In genomic region chr13:67269383-67270065, GRCm38 (mm10) we compare ENCODE assay signal across 8 mouse cellular contexts. TPM values are rescaled to one million over a fixed set of nuclear protein-coding genes. Genes with fewer than 3 reads are reported as not detected.
A peak's percentile ranks its signal among the peaks of the same experiment; 100 is the strongest.
DNase-seq lines count a peak whose midpoint lies in the region; ATAC-seq and TF ChIP-seq lines count a peak whose summit lies in the region.
"Not testable (repeated sequence)": the region's sequence is repeated elsewhere in the genome, so short reads cannot be mapped to it uniquely, and the experiment has no call there.

No protein-coding gene starts in this region.

- H3K27me3 ChIP-seq in CH12.LX (replicated peaks); forebrain, embryonic 15.5 days; hindbrain, embryonic 11.5 days (ENCODE audit: control insufficient read depth, insufficient read depth, low read length); kidney, embryonic 16.5 days (ENCODE audit: insufficient read depth, low read length); liver, embryonic 16.5 days (ENCODE audit: control insufficient read depth, insufficient read depth, low read depth, low read length); midbrain, embryonic 15.5 days (replicated peaks); stomach, embryonic 15.5 days (replicated peaks): not testable (repeated sequence)

- H3K4me3 ChIP-seq in CH12.LX (replicated peaks in 1 of 3; ENCODE audit: low read depth in 2 of 3, low read length in 2 of 3, poor library complexity in 1 of 3): peak overlapping the region; percentile 70 to 99 (median 76)
- H3K4me3 ChIP-seq in forebrain, embryonic 15.5 days: peak overlapping the region; percentile 80
- H3K4me3 ChIP-seq in hindbrain, embryonic 11.5 days (ENCODE audit: low read depth, low read length): peak overlapping the region; percentile 58
- H3K4me3 ChIP-seq in kidney, embryonic 16.5 days (ENCODE audit: low read length): peak overlapping the region; percentile 86
- H3K4me3 ChIP-seq in liver, embryonic 16.5 days (ENCODE audit: low read depth, low read length): peak overlapping the region; percentile 79
- H3K4me3 ChIP-seq in midbrain, embryonic 15.5 days: peak overlapping the region; percentile 87
- peak overlapping the region; percentile 78 for H3K4me3 ChIP-seq in stomach, embryonic 15.5 days (replicated peaks)

- peak; percentile 62 for ATAC-seq in forebrain, embryonic 15.5 days (replicated peaks)
- peak; percentile 61 for ATAC-seq in hindbrain, embryonic 11.5 days (ENCODE audit: low FRiP score)
- peak; percentile 53 for ATAC-seq in kidney, embryonic 16.5 days (ENCODE audit: low FRiP score, low TSS enrichment)
- 0 out of 2 replicates have a peak, but pooled peaks have one; percentile 19 for ATAC-seq in liver, embryonic 16.5 days (ENCODE audit: low read depth)
- peak; percentile 84 for ATAC-seq in midbrain, embryonic 15.5 days (replicated peaks)
- ATAC-seq in stomach, embryonic 15.5 days (ENCODE audit: insufficient read depth, low FRiP score, low read depth): peak; percentile 29; the same call in 1 of the 2 replicates

- WGBS in forebrain, embryonic 15.5 days: 48% methylated on average over 8 of the region's 9 CpGs
- 49% methylated on average over 8 of the region's 9 CpGs for WGBS in hindbrain, embryonic 11.5 days
- WGBS in kidney, embryonic 16.5 days: 48% methylated on average over 8 of the region's 9 CpGs
- WGBS in liver, embryonic 16.5 days (ENCODE audit: insufficient replicate concordance): 30% methylated on average over 8 of the region's 9 CpGs
- 41% methylated on average over 9 of the region's 9 CpGs for WGBS in midbrain, embryonic 15.5 days
- WGBS in stomach, embryonic 15.5 days: 41% methylated on average over 8 of the region's 9 CpGs

- not testable (repeated sequence) for TF ChIP-seq POLR2A in CH12.LX (IDR thresholded peaks at IDR 0.05; ENCODE audit: low read depth, low read length)

- TF ChIP-seq CTCF in CH12.LX (conservative IDR thresholded peaks at IDR 0.05 in 1 of 2, IDR thresholded peaks at IDR 0.05 in 1 of 2; ENCODE audit: low read depth in 2 of 2, low read length in 2 of 2): not testable (repeated sequence)

- not testable (repeated sequence) for H3K79me2 ChIP-seq in CH12.LX (replicated peaks; ENCODE audit: control insufficient read depth, extremely low read depth, insufficient read depth, poor library complexity, severe bottlenecking)

- in situ Hi-C loops in CH12.LX (cut with MboI; ENCODE audit: low pct_ligation_motif_present, low pct_unique_long_range_greater_than_20kb, low sequenced_read_pairs): not testable (repeated sequence)

- DNase-seq in CH12.LX (ENCODE audit: extremely low read depth); hindbrain, embryonic 11.5 days (ENCODE audit: low spot score): not testable (repeated sequence)
- DNase-seq in cerebellum, adult 9-11 months: peak; percentile 10

- H3K9me3 ChIP-seq in CH12.LX (replicated peaks; ENCODE audit: low read length); forebrain, embryonic 15.5 days; hindbrain, embryonic 11.5 days (ENCODE audit: control insufficient read depth, low read length); kidney, embryonic 16.5 days (ENCODE audit: low read length); liver, embryonic 16.5 days (replicated peaks; ENCODE audit: control insufficient read depth, low read length); midbrain, embryonic 15.5 days; stomach, embryonic 15.5 days: not testable (repeated sequence)

- not testable (repeated sequence) for TF ChIP-seq EP300 in CH12.LX (IDR thresholded peaks at IDR 0.05; ENCODE audit: low read length)

- H3K4me1 ChIP-seq in CH12.LX (ENCODE audit: control insufficient read depth in 1 of 2, insufficient read depth in 2 of 2); hindbrain, embryonic 11.5 days (replicated peaks; ENCODE audit: control insufficient read depth, insufficient read depth, low read length); kidney, embryonic 16.5 days (ENCODE audit: insufficient read depth, low read length); liver, embryonic 16.5 days (ENCODE audit: control insufficient read depth, low read depth, low read length); stomach, embryonic 15.5 days: not testable (repeated sequence)
- peaks cover 12% of the 10 kb centered on the region for H3K4me1 ChIP-seq in forebrain, embryonic 15.5 days
- peaks cover 12% of the 10 kb centered on the region for H3K4me1 ChIP-seq in midbrain, embryonic 15.5 days

- dilution Hi-C loops in CH12.LX (cut with MboI; ENCODE audit: extremely low pct_ligation_motif_present, extremely low pct_unique_long_range_greater_than_20kb, low sequenced_read_pairs): not testable (repeated sequence)

- peak overlapping the region; percentile 20; the same call in 1 of the 2 replicates for H3K9ac ChIP-seq in CH12.LX (ENCODE audit: insufficient read depth, low read depth)
- H3K9ac ChIP-seq in forebrain, embryonic 15.5 days (replicated peaks): peak overlapping the region; percentile 68
- H3K9ac ChIP-seq in hindbrain, embryonic 11.5 days (ENCODE audit: low read depth, low read length): peak overlapping the region; percentile 57; the same call in 1 of the 2 replicates
- H3K9ac ChIP-seq in kidney, embryonic 16.5 days (replicated peaks; ENCODE audit: low read length): peak overlapping the region; percentile 84
- peak overlapping the region; percentile 77 for H3K9ac ChIP-seq in liver, embryonic 16.5 days (ENCODE audit: low read depth, low read length)
- peak overlapping the region; percentile 61 for H3K9ac ChIP-seq in midbrain, embryonic 15.5 days
- H3K9ac ChIP-seq in stomach, embryonic 15.5 days: 0 out of 2 replicates have a peak overlapping the region, but pooled peaks have one; percentile 31

- not testable (repeated sequence) for TF ChIP-seq RAD21 in CH12.LX (IDR thresholded peaks at IDR 0.05; ENCODE audit: low read depth, low read length)

- not testable (repeated sequence) for H3K27ac ChIP-seq in CH12.LX (ENCODE audit: insufficient read depth, low read depth); hindbrain, embryonic 11.5 days (ENCODE audit: low read depth, low read length); liver, embryonic 16.5 days (ENCODE audit: low read length); stomach, embryonic 15.5 days
- peak overlapping the region; percentile 51 for H3K27ac ChIP-seq in forebrain, embryonic 15.5 days (replicated peaks)
- H3K27ac ChIP-seq in kidney, embryonic 16.5 days (ENCODE audit: low read length): 0 out of 2 replicates have a peak overlapping the region, but pooled peaks have one; percentile 53
- H3K27ac ChIP-seq in midbrain, embryonic 15.5 days: peak overlapping the region; percentile 71; the same call in 1 of the 2 replicates

- peak overlapping the region; percentile 51; the same call in 1 of the 2 replicates for H3K4me2 ChIP-seq in CH12.LX (ENCODE audit: insufficient read depth, low read depth, poor library complexity, severe bottlenecking)
- peak overlapping the region; percentile 81 for H3K4me2 ChIP-seq in forebrain, embryonic 15.5 days (replicated peaks)
- peak overlapping the region; percentile 54 for H3K4me2 ChIP-seq in hindbrain, embryonic 11.5 days (replicated peaks; ENCODE audit: low read depth, low read length)
- H3K4me2 ChIP-seq in kidney, embryonic 16.5 days (replicated peaks; ENCODE audit: low read depth, low read length): peak overlapping the region; percentile 69
- peak overlapping the region; percentile 72 for H3K4me2 ChIP-seq in liver, embryonic 16.5 days (ENCODE audit: low read depth, low read length)
- peak overlapping the region; percentile 75 for H3K4me2 ChIP-seq in midbrain, embryonic 15.5 days
- peak overlapping the region; percentile 71 for H3K4me2 ChIP-seq in stomach, embryonic 15.5 days

- not testable (repeated sequence) for H3K36me3 ChIP-seq in CH12.LX (replicated peaks in 1 of 2; ENCODE audit: control insufficient read depth in 1 of 2, insufficient read depth in 1 of 2, low read length in 1 of 2); forebrain, embryonic 15.5 days; hindbrain, embryonic 11.5 days (ENCODE audit: control insufficient read depth, insufficient read depth, low read length); kidney, embryonic 16.5 days (ENCODE audit: insufficient read depth, low read length); liver, embryonic 16.5 days (ENCODE audit: control insufficient read depth, insufficient read depth); midbrain, embryonic 15.5 days (replicated peaks); stomach, embryonic 15.5 days

RNA-seq across cellular contexts. Expression of gene Zfp458, which starts 8.7 kb away (rescaled TPM):
- total RNA-seq in CH12.LX (2012; rRNA removed): 1.6 and 2.3 TPM in 2 replicates
- 3.2 and 3.3 TPM in 2 replicates for total RNA-seq in CH12.LX (2014; rRNA removed)
- polyA plus RNA-seq in CH12.LX (2012; ENCODE audit: insufficient read length, low read depth): 1.6 and 2.4 TPM in 2 replicates
- 5.3 and 5.8 TPM in 2 replicates for polyA plus RNA-seq in forebrain, embryonic 15.5 days (2015; fragmentation: Nextera tagmentation; extraction: Ambion mirVana)
- polyA plus RNA-seq in hindbrain, embryonic 11.5 days (2014; fragmentation: Nextera tagmentation; extraction: Ambion mirVana): 2.9 and 4.0 TPM in 2 replicates
- polyA plus RNA-seq in kidney, embryonic 16.5 days (2015; fragmentation: Nextera tagmentation; extraction: Ambion mirVana): 1.6 and 2.1 TPM in 2 replicates
- polyA plus RNA-seq in liver, embryonic 16.5 days (2015; fragmentation: Nextera tagmentation; extraction: Ambion mirVana): 0.41 and 0.50 TPM in 2 replicates
- 5.1 and 6.3 TPM in 2 replicates for polyA plus RNA-seq in midbrain, embryonic 15.5 days (2015; fragmentation: Nextera tagmentation; extraction: Ambion mirVana)
- polyA plus RNA-seq in stomach, embryonic 15.5 days (2015; fragmentation: Nextera tagmentation; extraction: Ambion mirVana): 1.8 and 1.9 TPM in 2 replicates

RNA-seq across cellular contexts. Expression of gene Zfp457, which starts 36.8 kb away (rescaled TPM):
- total RNA-seq in CH12.LX (2012; rRNA removed) (0.97 and 0.98 TPM in 2 replicates), CH12.LX (2014; rRNA removed) (0.66 TPM in 1 of 2 replicates, not detected in the other)
- polyA plus RNA-seq in CH12.LX (2012; ENCODE audit: insufficient read length, low read depth): 0.40 and 0.57 TPM in 2 replicates
- polyA plus RNA-seq in forebrain, embryonic 15.5 days (2015; fragmentation: Nextera tagmentation; extraction: Ambion mirVana): 0.86 and 1.1 TPM in 2 replicates
- polyA plus RNA-seq in hindbrain, embryonic 11.5 days (2014; fragmentation: Nextera tagmentation; extraction: Ambion mirVana): 0.43 and 0.56 TPM in 2 replicates
- 0.76 and 0.86 TPM in 2 replicates for polyA plus RNA-seq in kidney, embryonic 16.5 days (2015; fragmentation: Nextera tagmentation; extraction: Ambion mirVana)
- polyA plus RNA-seq in liver, embryonic 16.5 days (2015; fragmentation: Nextera tagmentation; extraction: Ambion mirVana): 0.46 TPM in 1 of 2 replicates, not detected in the other
- 0.91 and 1.5 TPM in 2 replicates for polyA plus RNA-seq in midbrain, embryonic 15.5 days (2015; fragmentation: Nextera tagmentation; extraction: Ambion mirVana)
- 0.77 and 0.94 TPM in 2 replicates for polyA plus RNA-seq in stomach, embryonic 15.5 days (2015; fragmentation: Nextera tagmentation; extraction: Ambion mirVana)

Comparison
In these comparisons a context has a peak if more than half of its experiments do, and no peak if none do; other contexts are left out.
1. H3K9ac ChIP-seq: peak in every context shown above with its lines; median percentile 84 in kidney, embryonic 16.5 days; 77 in liver, embryonic 16.5 days; 68 in forebrain, embryonic 15.5 days; 61 in midbrain, embryonic 15.5 days; 57 in hindbrain, embryonic 11.5 days; 31 in stomach, embryonic 15.5 days; 20 in CH12.LX.
2. ATAC-seq: peak in every context shown above with its lines; median percentile 84 in midbrain, embryonic 15.5 days; 62 in forebrain, embryonic 15.5 days; 61 in hindbrain, embryonic 11.5 days; 53 in kidney, embryonic 16.5 days; 29 in stomach, embryonic 15.5 days; 19 in liver, embryonic 16.5 days.